Mouse (Mus musculus) testis, adult 2 months (tissue): ENCODE results near the gene Cables2.

Source experiments
- CTCF ChIP-seq: fragments of 200-500 bp; IDR thresholded peaks from 2 replicates; pipeline ENCODE4 v1.5.1; 2012; ENCODE audit warnings: low read depth, mild to moderate bottlenecking, inconsistent platforms, low read length, moderate library complexity; ENCODE audit not compliant: control insufficient read depth, insufficient read depth, insufficient replicate concordance
- POLR2A ChIP-seq: fragments of 200-500 bp; IDR thresholded peaks from 2 replicates; pipeline ENCODE4 v1.6.1; 2012; ENCODE audit warnings: low read depth, mild to moderate bottlenecking, inconsistent platforms, low read length, moderate library complexity; ENCODE audit not compliant: control insufficient read depth

- TF ChIP-seq CTCF (no peak), POLR2A (no peak)
Observed at GRCm38 (mm10) chr2:180277773-180278320, 4.6 kb upstream of the Cables2 start.
